ENCODE assay signal across 11 mouse cellular contexts in genomic region chr17:49413554-49413953, GRCm38 (mm10). TPM values are rescaled to one million over a fixed set of nuclear protein-coding genes. Genes with fewer than 3 reads are reported as not detected.
DNase-seq lines count a peak whose midpoint lies in the region; ATAC-seq and TF ChIP-seq lines count a peak whose summit lies in the region.
"Had no signal": no experiment of that assay in that cellular context is flagged by ENCODE, and none has a peak within 500 bp of the region (broad histone marks: within the 10 kb centered on the region; RNA-seq: fewer than 3 reads in every experiment).

No protein-coding gene starts in this region.

- TF ChIP-seq EP300 in liver, embryonic 14.5 days (IDR thresholded peaks at IDR 0.05; ENCODE audit: low read depth), result no peak

- no peak for ATAC-seq in kidney, postnatal 0 days (replicated peaks; ENCODE audit: low FRiP score, low read depth)
- no peak for ATAC-seq in liver, embryonic 14.5 days (ENCODE audit: insufficient read depth)

- H3K27me3 ChIP-seq in kidney, postnatal 0 days (ENCODE audit: insufficient read depth, low read length), result no peaks in the 10 kb centered on the region
- no peaks in the 10 kb centered on the region for H3K27me3 ChIP-seq in liver, embryonic 14.5 days (ENCODE audit: control insufficient read depth, insufficient read depth, low read length)

- no peak overlapping the region for H3K9ac ChIP-seq in kidney, postnatal 0 days (ENCODE audit: low read depth, low read length)
- H3K9ac ChIP-seq in liver, embryonic 14.5 days (replicated peaks), result no peak overlapping the region

- TF ChIP-seq CTCF in kidney, postnatal 0 days (IDR thresholded peaks at IDR 0.05; ENCODE audit: low read depth), result peak; percentile 49; the same call in 1 of the 2 replicates
- TF ChIP-seq CTCF in liver, embryonic 14.5 days (IDR thresholded peaks at IDR 0.05; ENCODE audit: low read depth), result peak; percentile 62

- no peaks in the 10 kb centered on the region for H3K4me1 ChIP-seq in kidney, postnatal 0 days (replicated peaks; ENCODE audit: insufficient read depth, low read length)
- H3K4me1 ChIP-seq in liver, embryonic 14.5 days (replicated peaks; ENCODE audit: control insufficient read depth in 2 of 2, insufficient read depth in 2 of 2, low read length in 1 of 2), result no peaks in the 10 kb centered on the region

- intact Hi-C loops in left cerebral cortex, postnatal 25 days (cut with DNase I), result no loop called here

- DNase-seq in kidney, postnatal 0 days (ENCODE audit: low spot score), result peak; percentile 33
- DNase-seq in kidney, postnatal 25 days, result no peak
- DNase-seq in CD4-positive, CD25-positive, alpha-beta regulatory T cell, adult 2 months (ENCODE audit: low read depth, low spot score), result peak; percentile 55
- DNase-seq in NIH3T3 (ENCODE audit: low read depth), result peak; percentile 49
- DNase-seq in liver, embryonic 14.5 days (ENCODE audit: low read depth in 3 of 3, low spot score in 3 of 3), result no peak
- DNase-seq in layer of hippocampus, postnatal 10 days (ENCODE audit: low spot score in 2 of 2), result no peak
- no peak for DNase-seq in left cerebral cortex, postnatal 25 days (ENCODE audit: low spot score in 2 of 2)
- DNase-seq: adrenal gland, adult 2 months; cerebellum, postnatal 36 days; gastrocnemius, postnatal 14 days; kidney, postnatal 14 days had no signal

- H3K4me2 ChIP-seq in kidney, postnatal 0 days (ENCODE audit: low read length), result no peak overlapping the region
- H3K4me2 ChIP-seq in liver, embryonic 14.5 days (ENCODE audit: low read depth), result no peak overlapping the region

- H3K9me3 ChIP-seq in kidney, postnatal 0 days (replicated peaks; ENCODE audit: low read length), result no peaks in the 10 kb centered on the region
- H3K9me3 ChIP-seq in liver, embryonic 14.5 days (ENCODE audit: control insufficient read depth, low read length), result no peaks in the 10 kb centered on the region

- no peak overlapping the region for H3K4me3 ChIP-seq in kidney, postnatal 0 days (replicated peaks; ENCODE audit: low read depth, low read length)
- H3K4me3 ChIP-seq in liver, embryonic 14.5 days (ENCODE audit: insufficient read depth in 1 of 2, low read depth in 2 of 2, low read length in 2 of 2), result no peak overlapping the region

- H3K27ac ChIP-seq in kidney, postnatal 0 days, result no peak overlapping the region
- no peak overlapping the region for H3K27ac ChIP-seq in liver, embryonic 14.5 days

- no peaks in the 10 kb centered on the region for H3K36me3 ChIP-seq in kidney, postnatal 0 days (ENCODE audit: insufficient read depth, low read length)
- H3K36me3 ChIP-seq in liver, embryonic 14.5 days (replicated peaks; ENCODE audit: control insufficient read depth, insufficient read depth, low read depth), result no peaks in the 10 kb centered on the region

- WGBS in kidney, postnatal 0 days, result 58% methylated on average over 3 of the region's 3 CpGs
- 33% methylated on average over 3 of the region's 3 CpGs for WGBS in liver, embryonic 14.5 days (ENCODE audit: insufficient replicate concordance)

RNA-seq across cellular contexts. Expression of gene Mocs1, which starts 14.6 kb away (rescaled TPM):
- 5.7 and 7.2 TPM in 2 replicates for polyA plus RNA-seq in kidney, postnatal 0 days (2015; fragmentation: Nextera tagmentation; extraction: Ambion mirVana)
- 16.2 and 17.4 TPM in 2 replicates for polyA plus RNA-seq in liver, embryonic 14.5 days (2012; rRNA removed)
- polyA plus RNA-seq in liver, embryonic 14.5 days (2014; fragmentation: Nextera tagmentation; extraction: Ambion mirVana), result 8.0 and 10.3 TPM in 2 replicates
- total RNA-seq in layer of hippocampus, postnatal 10 days (2021), result 10 to 100 TPM; 12.7 to 13.4 TPM
- 10 to 100 TPM; 14.1 to 14.3 TPM for total RNA-seq in left cerebral cortex, postnatal 25 days (2021)

Comparison
In these comparisons a context has a peak if more than half of its experiments do, and no peak if none do; other contexts are left out.
1. DNase-seq: peak in kidney, postnatal 0 days (single experiment), CD4-positive, CD25-positive, alpha-beta regulatory T cell, adult 2 months (single experiment) and NIH3T3 (single experiment); none in kidney, postnatal 25 days (0 of 2), liver, embryonic 14.5 days (0 of 3), layer of hippocampus, postnatal 10 days (0 of 2) and left cerebral cortex, postnatal 25 days (0 of 2).